Mouse (Mus musculus) neural tube, embryonic 14.5 days (tissue): ENCODE measurements around the gene Prf1. TPM values are rescaled to one million over a fixed set of nuclear protein-coding genes. Genes with fewer than 3 reads are reported as not detected.

Source experiments
- ATAC-seq: fragments of 200-750 bp; cut with Nextera tagmentation; 2 replicates; pipeline ENCODE4 v1.8.0; 2017; ENCODE audit warnings: low read depth, mild to moderate bottlenecking, moderate TSS enrichment, moderate library complexity
- H3K27ac ChIP-seq: fragments of 300-500 bp; sonication (generic); 2 replicates; pipeline ENCODE4 v1.5.1; 2014; ENCODE audit warnings: low read depth, mild to moderate bottlenecking, control low read depth, low read length, moderate library complexity, mixed read lengths
- H3K27me3 ChIP-seq: fragments of 300-500 bp; sonication (generic); 2 replicates; pipeline ENCODE4 v1.6.1; 2014; ENCODE audit warnings: low read length; ENCODE audit not compliant: control insufficient read depth, insufficient read depth
- H3K36me3 ChIP-seq: fragments of 300-500 bp; sonication (generic); 2 replicates; pipeline ENCODE4 v1.6.1; 2014; ENCODE audit warnings: low read length, mixed read lengths; ENCODE audit not compliant: control insufficient read depth, insufficient read depth
- H3K4me1 ChIP-seq: fragments of 300-500 bp; sonication (generic); 2 replicates; pipeline ENCODE4 v1.6.1; 2014; ENCODE audit warnings: low read length; ENCODE audit not compliant: control insufficient read depth, insufficient read depth
- H3K4me2 ChIP-seq: fragments of 300-500 bp; sonication (generic); 2 replicates; pipeline ENCODE4 v1.6.1; 2014; ENCODE audit warnings: mild to moderate bottlenecking, low read depth, low read length, control low read depth
- H3K4me3 ChIP-seq: fragments of 300-500 bp; sonication (generic); 2 replicates; pipeline ENCODE4 v1.5.1; 2014; ENCODE audit warnings: low read depth, low read length, control low read depth, mixed read lengths
- H3K9ac ChIP-seq: fragments of 300-500 bp; sonication (generic); replicated peaks from 2 replicates; pipeline ENCODE4 v1.6.1; 2014; ENCODE audit warnings: low read depth, mild to moderate bottlenecking, control low read depth, low read length, mixed read lengths
- H3K9me3 ChIP-seq: fragments of 300-500 bp; sonication (generic); 2 replicates; pipeline ENCODE4 v1.6.1; 2016; ENCODE audit warnings: low read length; ENCODE audit not compliant: control insufficient read depth
- WGBS: fragments of 180-500 bp; shearing (Covaris S2); extraction: QIAGEN DNeasy Blood & Tissue Kit; methylation state at CpG from one replicate; pipeline ENCODE4 v1.1.7; 2014; 5-methylcytosine and 5-hydroxymethylcytosine counted together
- polyA plus RNA-seq: library from polyadenylated mRNA; unstranded; fragments of >200 nt; fragmentation: Nextera tagmentation; extraction: Ambion mirVana; gene quantifications from 2 replicates; pipeline ENCODE4 v1.2.1, GENCODE M21; 2014

The Prf1 gene
- polyA plus RNA-seq, 1 experiment from 2014 or later, result not detected

DNA sequence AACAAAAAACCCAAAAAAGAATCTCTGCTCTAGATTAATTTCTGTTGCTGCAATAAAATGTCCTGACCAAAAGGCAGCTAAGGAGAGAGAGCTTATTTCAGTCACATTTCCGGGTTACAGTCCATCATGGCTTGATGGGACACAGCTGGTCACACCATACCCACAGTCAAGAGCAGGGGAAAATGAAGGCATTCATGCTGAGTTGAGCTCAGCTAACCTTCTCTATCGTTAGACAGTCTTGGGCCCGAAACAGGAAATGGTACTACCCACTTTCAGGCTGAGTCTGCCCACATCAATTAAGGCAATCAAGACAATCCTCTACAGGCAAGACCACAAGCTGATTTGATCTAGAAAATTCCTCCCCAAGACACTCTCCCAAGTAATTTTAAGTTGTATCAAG is 3.4 kb downstream of the Prf1 start:
- no peak overlapping the region for H3K4me3 ChIP-seq
- H3K9me3 ChIP-seq, result no peaks in the 10 kb centered on the region
- no peak overlapping the region for H3K9ac ChIP-seq
- 85% methylated on average over 3 of the region's 3 CpGs for WGBS
- H3K27ac ChIP-seq, result no peak overlapping the region
- no peak for ATAC-seq
- H3K36me3 ChIP-seq, result no peaks in the 10 kb centered on the region
- no peaks in the 10 kb centered on the region for H3K27me3 ChIP-seq
- no peak overlapping the region for H3K4me2 ChIP-seq
- no peaks in the 10 kb centered on the region for H3K4me1 ChIP-seq

DNA sequence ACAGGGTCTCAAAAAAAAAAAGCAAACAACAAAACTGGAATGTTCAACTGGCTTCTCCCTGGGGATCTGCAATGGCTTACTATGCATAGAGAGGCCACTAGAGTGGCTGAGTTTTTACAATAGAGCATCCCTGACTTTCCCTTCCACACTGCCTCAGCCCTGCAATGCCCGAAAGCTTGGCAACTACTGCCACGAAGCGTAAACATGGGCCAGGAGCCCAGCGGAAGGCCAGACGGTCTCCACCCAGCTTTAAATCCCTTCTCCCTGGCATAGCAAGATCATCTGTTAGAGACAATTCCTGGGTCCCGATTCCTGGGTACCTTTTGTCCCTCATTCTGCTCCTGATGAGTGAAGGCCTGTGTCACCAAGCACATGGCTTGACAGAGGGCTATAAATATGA is 6.4 kb downstream of the Prf1 start:
- Histone ChIP-seq H3K27me3 (no peaks in the 10 kb centered on the region), H3K4me3 (no peak overlapping the region), H3K9ac (no peak overlapping the region), H3K36me3 (no peaks in the 10 kb centered on the region), H3K4me2 (no peak overlapping the region), H3K27ac (no peak overlapping the region), H3K9me3 (no peaks in the 10 kb centered on the region), H3K4me1 (no peaks in the 10 kb centered on the region)
- ATAC-seq, result no peak
- WGBS, result 70% methylated on average over 6 of the region's 6 CpGs

DNA sequence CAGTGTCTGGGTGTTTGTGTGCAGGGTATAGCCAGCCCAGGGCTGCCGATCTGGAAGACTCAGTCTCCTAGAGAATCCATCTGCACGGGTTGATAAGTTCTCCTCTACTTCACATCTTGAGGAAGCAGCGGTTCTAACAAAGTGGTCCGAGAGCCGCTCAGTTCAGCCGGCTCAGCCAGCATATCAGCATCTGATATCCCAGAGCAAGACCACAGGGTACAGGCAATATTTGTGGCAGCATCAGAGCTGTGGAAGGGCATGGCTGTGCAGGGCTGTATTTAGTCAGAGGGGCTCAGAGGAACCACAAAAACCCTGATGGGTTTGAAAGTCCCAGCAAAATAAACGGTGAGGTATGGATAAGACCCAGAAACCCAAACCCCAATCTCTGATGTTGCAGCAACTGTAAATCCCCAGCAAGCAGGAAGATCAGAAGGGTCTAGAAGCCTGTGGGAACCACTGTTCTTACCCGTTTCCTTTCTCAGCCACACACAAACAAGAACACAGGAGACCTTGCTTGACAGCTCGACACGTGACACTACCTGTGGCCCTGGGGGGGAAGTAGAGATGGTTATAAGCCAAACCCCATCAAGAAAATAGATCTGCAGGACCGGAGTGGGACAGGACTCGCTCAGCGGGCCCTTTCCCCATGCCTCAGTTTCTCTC is 8.4 kb downstream of the Prf1 start:
- ATAC-seq, result no peak
- Histone ChIP-seq H3K9ac (no peak overlapping the region), H3K27ac (no peak overlapping the region), H3K9me3 (no peaks in the 10 kb centered on the region), H3K4me2 (no peak overlapping the region), H3K36me3 (no peaks in the 10 kb centered on the region), H3K4me1 (no peaks in the 10 kb centered on the region), H3K27me3 (no peaks in the 10 kb centered on the region), H3K4me3 (no peak overlapping the region)
- 86% methylated on average over 13 of the region's 13 CpGs for WGBS

DNA sequence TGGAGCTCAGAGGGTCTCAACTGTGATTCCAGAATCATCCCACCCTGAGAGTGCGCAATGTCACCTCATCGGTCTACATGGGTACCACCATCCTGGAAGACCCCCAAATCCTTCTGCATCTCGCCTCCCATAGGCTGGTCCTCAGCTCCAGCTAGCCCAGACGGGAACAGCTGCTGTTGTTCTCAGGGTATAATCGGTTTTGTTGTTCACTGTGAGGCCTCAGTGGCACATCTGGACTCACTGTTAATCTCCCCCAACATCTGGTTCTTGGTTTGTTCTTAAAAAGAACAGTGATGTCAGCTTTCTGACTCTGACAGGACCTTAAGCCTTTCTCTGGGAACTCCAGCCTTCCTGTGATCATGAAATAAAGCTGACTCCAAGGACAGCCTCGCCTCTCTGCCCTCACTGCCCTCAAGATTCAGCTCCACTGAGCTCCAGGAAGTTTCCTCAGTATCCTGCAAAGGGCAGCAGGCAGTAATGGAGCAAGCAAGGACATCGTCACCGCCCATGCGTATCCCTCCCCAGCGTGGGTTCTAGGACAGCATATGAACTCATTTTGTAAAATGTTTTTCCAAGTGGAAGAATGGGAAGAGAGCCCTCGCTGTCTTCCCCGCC is 11.2 kb downstream of the Prf1 start:
- Histone ChIP-seq H3K27ac (no peak overlapping the region), H3K9me3 (no peaks in the 10 kb centered on the region), H3K4me3 (no peak overlapping the region), H3K36me3 (no peaks in the 10 kb centered on the region), H3K27me3 (no peaks in the 10 kb centered on the region), H3K9ac (no peak overlapping the region), H3K4me2 (no peak overlapping the region), H3K4me1 (no peaks in the 10 kb centered on the region)
- no peak for ATAC-seq
- WGBS, result 66% methylated on average over 12 of the region's 12 CpGs

DNA sequence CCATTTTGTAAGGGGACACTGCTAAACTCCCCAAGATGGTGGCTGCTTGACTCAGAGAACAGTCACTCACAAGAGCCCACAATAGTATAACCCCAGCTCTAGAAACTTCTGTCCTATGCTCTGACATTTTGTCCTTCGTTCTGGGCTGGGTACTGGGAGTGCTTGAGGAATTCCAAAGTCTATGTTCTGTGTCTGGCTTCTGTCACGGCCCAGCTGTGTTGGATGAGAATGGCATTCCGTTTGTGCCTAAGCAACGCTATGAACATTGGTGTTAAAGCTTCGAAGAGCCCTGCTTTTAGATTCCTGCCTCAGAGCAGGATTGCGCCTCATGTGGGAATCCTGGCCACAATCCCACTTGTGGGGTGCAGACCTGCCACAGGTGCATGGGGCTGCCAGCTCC is 14.5 kb downstream of the Prf1 start:
- H3K27me3 ChIP-seq, result no peaks in the 10 kb centered on the region
- no peak overlapping the region for H3K9ac ChIP-seq
- H3K4me3 ChIP-seq, result no peak overlapping the region
- no peak overlapping the region for H3K4me2 ChIP-seq
- no peaks in the 10 kb centered on the region for H3K4me1 ChIP-seq
- ATAC-seq, result no peak
- H3K9me3 ChIP-seq, result no peaks in the 10 kb centered on the region
- no peak overlapping the region for H3K27ac ChIP-seq
- no peaks in the 10 kb centered on the region for H3K36me3 ChIP-seq
- WGBS, result 92% methylated on average over 6 of the region's 6 CpGs

DNA sequence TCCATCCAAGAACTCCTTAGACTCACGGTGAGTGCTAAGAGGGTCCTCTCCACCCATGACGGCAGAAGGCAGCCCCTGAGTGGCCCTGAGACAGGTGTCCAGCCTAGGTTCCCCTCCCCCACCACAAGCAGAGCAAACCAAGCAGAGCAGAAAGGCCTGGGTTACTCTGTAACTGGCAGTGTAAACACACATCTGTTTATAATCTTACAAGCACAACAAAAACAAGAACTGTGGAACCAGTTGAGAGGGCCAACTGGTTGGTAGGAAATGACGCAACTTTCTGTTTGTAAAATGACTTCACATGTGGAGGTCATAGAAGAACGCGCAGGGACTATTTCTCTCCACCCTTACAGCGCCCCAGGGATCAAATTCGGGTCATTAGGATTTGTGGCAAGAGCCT is 15.1 kb downstream of the Prf1 start:
- H3K4me2 ChIP-seq, result no peak overlapping the region

DNA sequence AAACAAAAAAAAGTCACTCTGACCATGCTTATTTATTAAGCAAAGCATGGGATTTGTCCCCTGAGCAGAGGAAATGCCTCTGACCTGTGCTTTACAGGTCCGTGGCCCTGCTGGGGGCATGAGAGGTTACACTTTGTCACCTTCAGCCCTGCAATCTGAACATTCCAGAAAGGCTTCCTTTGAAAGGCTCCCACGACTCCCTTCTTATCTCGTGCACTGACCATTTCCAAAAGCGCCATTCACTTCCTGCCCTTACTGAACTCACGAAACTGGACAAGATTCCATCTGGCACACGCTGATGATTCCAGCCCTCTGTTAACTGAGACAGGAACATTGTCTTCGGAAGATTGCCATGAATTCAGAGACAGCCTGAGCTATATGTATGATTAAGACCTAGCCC is 16.1 kb downstream of the Prf1 start:
- Histone ChIP-seq H3K36me3 (no peaks in the 10 kb centered on the region), H3K4me2 (no peak overlapping the region), H3K4me1 (no peaks in the 10 kb centered on the region), H3K9ac (no peak overlapping the region), H3K27me3 (no peaks in the 10 kb centered on the region), H3K9me3 (no peaks in the 10 kb centered on the region), H3K4me3 (no peak overlapping the region), H3K27ac (no peak overlapping the region)
- WGBS, result 81% methylated on average over 7 of the region's 7 CpGs
- no peak for ATAC-seq

More for the DNA sequence above, 15.1 kb downstream of the Prf1 start:
- Histone ChIP-seq H3K27me3 (no peaks in the 10 kb centered on the region), H3K9me3 (no peaks in the 10 kb centered on the region), H3K36me3 (no peaks in the 10 kb centered on the region), H3K4me3 (no peak overlapping the region), H3K9ac (no peak overlapping the region), H3K4me1 (no peaks in the 10 kb centered on the region), H3K27ac (no peak overlapping the region)
- WGBS, result 55% methylated on average over 7 of the region's 7 CpGs
- ATAC-seq, result no peak

DNA sequence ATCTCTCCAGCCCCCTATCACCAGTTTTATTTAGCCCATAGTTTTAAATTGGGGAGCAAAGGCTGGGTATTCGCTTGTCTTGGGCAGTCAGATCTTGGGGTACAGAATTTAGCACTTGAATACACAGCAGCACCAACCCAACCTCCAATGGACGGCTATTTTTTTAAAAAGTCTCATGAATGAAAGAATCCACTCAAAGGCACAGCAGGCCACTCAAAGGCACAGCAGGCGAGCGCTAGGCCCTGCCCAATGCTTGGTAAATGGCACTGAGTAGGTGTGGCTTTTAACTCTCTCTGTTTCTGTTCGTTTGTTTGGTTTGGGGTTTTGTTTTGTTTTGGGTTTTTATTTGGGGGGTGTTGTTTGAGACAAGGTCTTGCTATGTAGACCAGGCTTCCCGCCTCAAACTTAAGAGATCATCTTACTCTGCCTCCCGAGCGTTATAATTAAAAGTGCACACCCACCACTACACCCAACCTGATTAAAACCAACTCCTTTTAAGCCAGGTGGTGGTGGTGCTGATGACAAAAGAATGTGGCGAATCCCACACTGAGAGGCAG is 17.8 kb downstream of the Prf1 start:
- WGBS, result 22% methylated on average over 9 of the region's 9 CpGs
- H3K4me2 ChIP-seq, result no peak overlapping the region
- ATAC-seq, result no peak
- no peaks in the 10 kb centered on the region for H3K9me3 ChIP-seq
- no peak overlapping the region for H3K4me3 ChIP-seq
- no peaks in the 10 kb centered on the region for H3K36me3 ChIP-seq
- H3K27me3 ChIP-seq, result no peaks in the 10 kb centered on the region
- no peak overlapping the region for H3K9ac ChIP-seq
- H3K4me1 ChIP-seq, result no peaks in the 10 kb centered on the region
- no peak overlapping the region for H3K27ac ChIP-seq

DNA sequence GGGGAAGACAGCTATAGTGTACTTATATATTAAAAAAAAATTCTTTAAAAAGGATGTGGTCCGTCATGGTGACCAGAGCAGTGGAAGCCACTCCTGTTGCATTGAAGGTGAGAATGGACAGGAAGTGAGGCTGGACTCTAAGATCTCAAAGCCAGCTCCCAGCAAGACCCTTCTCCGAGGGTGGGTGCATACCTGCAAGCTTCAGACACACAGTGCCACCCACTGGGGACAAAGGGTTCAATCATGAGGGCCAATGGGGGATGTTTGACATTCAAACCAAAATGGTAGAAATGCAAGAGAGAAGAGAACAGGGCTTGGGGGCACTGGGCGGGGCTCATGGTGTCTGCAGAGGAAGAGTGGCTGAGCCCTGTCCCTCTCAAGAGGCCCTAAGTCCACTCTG is 20.9 kb downstream of the Prf1 start:
- Histone ChIP-seq H3K27me3 (no peaks in the 10 kb centered on the region), H3K4me2 (no peak overlapping the region), H3K9me3 (no peaks in the 10 kb centered on the region), H3K4me1 (no peaks in the 10 kb centered on the region), H3K27ac (no peak overlapping the region), H3K36me3 (no peaks in the 10 kb centered on the region), H3K4me3 (no peak overlapping the region), H3K9ac (no peak overlapping the region)
- 91% methylated on average over 3 of the region's 3 CpGs for WGBS
- no peak for ATAC-seq
